In genomic region chr3:144012820-144013219, GRCm38 (mm10) we compare ENCODE assay signal across 25 mouse cellular contexts.
A peak's percentile ranks its signal among the peaks of the same experiment; 100 is the strongest.
DNase-seq lines count a peak whose midpoint lies in the region; ATAC-seq lines count a peak whose summit lies in the region.
"Had no signal": no experiment of that assay in that cellular context is flagged by ENCODE, and none has a peak within 500 bp of the region (broad histone marks: within the 10 kb centered on the region; RNA-seq: fewer than 3 reads in every experiment).

No protein-coding gene starts in this region.

- no peaks in the 10 kb centered on the region for H3K9me3 ChIP-seq in heart, embryonic 10.5 days
- no peaks in the 10 kb centered on the region for H3K9me3 ChIP-seq in heart, embryonic 11.5 days (replicated peaks; ENCODE audit: control insufficient read depth, low read length)
- H3K9me3 ChIP-seq in neural tube, embryonic 14.5 days (ENCODE audit: control insufficient read depth, low read length) = no peaks in the 10 kb centered on the region
- H3K9me3 ChIP-seq in neural tube, embryonic 15.5 days (replicated peaks) = no peaks in the 10 kb centered on the region
- no peaks in the 10 kb centered on the region for H3K9me3 ChIP-seq in embryonic facial prominence, embryonic 10.5 days
- H3K9me3 ChIP-seq in embryonic facial prominence, embryonic 15.5 days (replicated peaks) = no peaks in the 10 kb centered on the region
- H3K9me3 ChIP-seq: heart, embryonic 15.5 days; hindbrain, embryonic 13.5 days; limb, embryonic 12.5 days; liver, embryonic 15.5 days had no signal

- WGBS in heart, embryonic 10.5 days = 51% methylated on average over 6 of the region's 6 CpGs
- WGBS in heart, embryonic 11.5 days (ENCODE audit: insufficient replicate concordance) = 49% methylated on average over 6 of the region's 6 CpGs
- 61% methylated on average over 6 of the region's 6 CpGs for WGBS in neural tube, embryonic 14.5 days
- WGBS in neural tube, embryonic 15.5 days = 61% methylated on average over 6 of the region's 6 CpGs
- 62% methylated on average over 6 of the region's 6 CpGs for WGBS in embryonic facial prominence, embryonic 10.5 days
- WGBS in embryonic facial prominence, embryonic 15.5 days = 41% methylated on average over 6 of the region's 6 CpGs

- H3K27me3 ChIP-seq in heart, embryonic 10.5 days (ENCODE audit: insufficient read depth, poor library complexity, severe bottlenecking) = no peaks in the 10 kb centered on the region
- H3K27me3 ChIP-seq in heart, embryonic 11.5 days (ENCODE audit: control insufficient read depth, insufficient read depth, low read length) = no peaks in the 10 kb centered on the region
- H3K27me3 ChIP-seq in neural tube, embryonic 14.5 days (ENCODE audit: control insufficient read depth, insufficient read depth, low read length) = no peaks in the 10 kb centered on the region
- 0 out of 2 replicates have a peak, but pooled peaks cover 3% of the 10 kb centered on the region for H3K27me3 ChIP-seq in neural tube, embryonic 15.5 days (replicated peaks)
- H3K27me3 ChIP-seq in embryonic facial prominence, embryonic 10.5 days (replicated peaks; ENCODE audit: low read depth, poor library complexity, severe bottlenecking) = no peaks in the 10 kb centered on the region
- H3K27me3 ChIP-seq in embryonic facial prominence, embryonic 15.5 days = no peaks in the 10 kb centered on the region
- H3K27me3 ChIP-seq: heart, embryonic 15.5 days; hindbrain, embryonic 13.5 days; limb, embryonic 12.5 days; liver, embryonic 15.5 days; Patski had no signal

- 0 out of 2 replicates have a peak overlapping the region, but pooled peaks have one; percentile 6 for H3K27ac ChIP-seq in heart, embryonic 10.5 days
- no peak overlapping the region for H3K27ac ChIP-seq in heart, embryonic 11.5 days (ENCODE audit: low read depth, low read length)
- H3K27ac ChIP-seq in neural tube, embryonic 14.5 days (ENCODE audit: low read depth, low read length) = no peak overlapping the region
- H3K27ac ChIP-seq in neural tube, embryonic 15.5 days (replicated peaks) = no peak overlapping the region
- H3K27ac ChIP-seq in embryonic facial prominence, embryonic 10.5 days (replicated peaks) = peak overlapping the region; percentile 41
- H3K27ac ChIP-seq in embryonic facial prominence, embryonic 15.5 days (replicated peaks) = no peak overlapping the region
- H3K27ac ChIP-seq: heart, embryonic 15.5 days; hindbrain, embryonic 13.5 days; limb, embryonic 12.5 days; liver, embryonic 15.5 days had no signal

- no peak overlapping the region for H3K4me2 ChIP-seq in heart, embryonic 11.5 days
- H3K4me2 ChIP-seq in neural tube, embryonic 14.5 days (ENCODE audit: low read depth, low read length) = no peak overlapping the region
- no peak overlapping the region for H3K4me2 ChIP-seq in neural tube, embryonic 15.5 days
- no peak overlapping the region for H3K4me2 ChIP-seq in embryonic facial prominence, embryonic 15.5 days (replicated peaks)
- H3K4me2 ChIP-seq: heart, embryonic 15.5 days; hindbrain, embryonic 13.5 days; limb, embryonic 12.5 days; liver, embryonic 15.5 days; lung, embryonic 14.5 days had no signal

- H3K4me1 ChIP-seq in heart, embryonic 10.5 days = peaks cover 12% of the 10 kb centered on the region
- peaks cover 5% of the 10 kb centered on the region; the same call in 1 of the 2 replicates for H3K4me1 ChIP-seq in heart, embryonic 11.5 days (ENCODE audit: control insufficient read depth, insufficient read depth, low read length)
- no peaks in the 10 kb centered on the region for H3K4me1 ChIP-seq in neural tube, embryonic 14.5 days (ENCODE audit: control insufficient read depth, insufficient read depth, low read length)
- H3K4me1 ChIP-seq in neural tube, embryonic 15.5 days = peaks cover 5% of the 10 kb centered on the region; the same call in 1 of the 2 replicates
- peaks cover 51% of the 10 kb centered on the region for H3K4me1 ChIP-seq in embryonic facial prominence, embryonic 10.5 days
- H3K4me1 ChIP-seq in embryonic facial prominence, embryonic 15.5 days = peaks cover 8% of the 10 kb centered on the region
- H3K4me1 ChIP-seq: liver, embryonic 15.5 days had no signal

- no peak overlapping the region for H3K4me3 ChIP-seq in heart, embryonic 10.5 days
- H3K4me3 ChIP-seq in heart, embryonic 11.5 days (ENCODE audit: low read depth, low read length) = no peak overlapping the region
- H3K4me3 ChIP-seq in neural tube, embryonic 14.5 days (ENCODE audit: low read depth, low read length) = no peak overlapping the region
- no peak overlapping the region for H3K4me3 ChIP-seq in neural tube, embryonic 15.5 days (replicated peaks)
- no peak overlapping the region for H3K4me3 ChIP-seq in embryonic facial prominence, embryonic 10.5 days
- no peak overlapping the region for H3K4me3 ChIP-seq in embryonic facial prominence, embryonic 15.5 days (replicated peaks)
- H3K4me3 ChIP-seq: heart, embryonic 15.5 days; hindbrain, embryonic 13.5 days; limb, embryonic 12.5 days; liver, embryonic 15.5 days had no signal

- H3K9ac ChIP-seq in heart, embryonic 11.5 days (ENCODE audit: low read depth, low read length) = no peak overlapping the region
- no peak overlapping the region for H3K9ac ChIP-seq in neural tube, embryonic 14.5 days (replicated peaks; ENCODE audit: low read depth, low read length)
- no peak overlapping the region for H3K9ac ChIP-seq in neural tube, embryonic 15.5 days (replicated peaks)
- H3K9ac ChIP-seq in embryonic facial prominence, embryonic 15.5 days = no peak overlapping the region
- H3K9ac ChIP-seq: heart, embryonic 15.5 days; hindbrain, embryonic 13.5 days; limb, embryonic 12.5 days; liver, embryonic 15.5 days; lung, embryonic 14.5 days had no signal

- no peak for DNase-seq in heart, embryonic 10.5 days (ENCODE audit: low spot score)
- no peak for DNase-seq in embryonic facial prominence, embryonic 10.5 days (ENCODE audit: low spot score)
- DNase-seq in adrenal gland, postnatal 4 days (ENCODE audit: low spot score in 2 of 2) = no peak
- DNase-seq: adrenal gland, postnatal 10 days; cerebellum, adult 11-12 months; cerebellum, adult 9-11 months; embryo, embryonic 11 days; gastrocnemius, postnatal 10 days; kidney, adult 11 months; kidney, postnatal 14 days; layer of hippocampus, adult 9-11 months; lung, embryonic 14.5 days; lung, postnatal 14 days; right cerebral cortex, postnatal 14 days; thymus, adult 2 months had no signal

- no peak for ATAC-seq in heart, embryonic 11.5 days (replicated peaks; ENCODE audit: insufficient number of reproducible peaks, low FRiP score, low TSS enrichment)
- ATAC-seq in neural tube, embryonic 14.5 days (ENCODE audit: low read depth) = peak; percentile 31; the same call in 1 of the 2 replicates
- no peak for ATAC-seq in neural tube, embryonic 15.5 days (ENCODE audit: low FRiP score)
- peak; percentile 36; the same call in 1 of the 2 replicates for ATAC-seq in embryonic facial prominence, embryonic 15.5 days (ENCODE audit: insufficient number of reproducible peaks, low FRiP score, low TSS enrichment, low read depth)
- ATAC-seq: forebrain, embryonic 16.5 days; Patski had no signal

- no peaks in the 10 kb centered on the region for H3K36me3 ChIP-seq in heart, embryonic 10.5 days
- H3K36me3 ChIP-seq in heart, embryonic 11.5 days (ENCODE audit: control insufficient read depth, insufficient read depth, low read length) = no peaks in the 10 kb centered on the region
- no peaks in the 10 kb centered on the region for H3K36me3 ChIP-seq in neural tube, embryonic 14.5 days (ENCODE audit: control insufficient read depth, insufficient read depth, low read length)
- H3K36me3 ChIP-seq in neural tube, embryonic 15.5 days = no peaks in the 10 kb centered on the region
- H3K36me3 ChIP-seq in embryonic facial prominence, embryonic 10.5 days (replicated peaks) = no peaks in the 10 kb centered on the region
- no peaks in the 10 kb centered on the region for H3K36me3 ChIP-seq in embryonic facial prominence, embryonic 15.5 days
- H3K36me3 ChIP-seq: heart, embryonic 15.5 days; hindbrain, embryonic 13.5 days; limb, embryonic 12.5 days; liver, embryonic 15.5 days had no signal

Comparison
In these comparisons a context has a peak if more than half of its experiments do, and no peak if none do; other contexts are left out.
1. H3K27ac ChIP-seq: peak in heart, embryonic 10.5 days (single experiment) and embryonic facial prominence, embryonic 10.5 days (single experiment); none in heart, embryonic 11.5 days (single experiment), neural tube, embryonic 14.5 days (single experiment), neural tube, embryonic 15.5 days (single experiment) and embryonic facial prominence, embryonic 15.5 days (single experiment).
2. ATAC-seq: peak in neural tube, embryonic 14.5 days (single experiment) and embryonic facial prominence, embryonic 15.5 days (single experiment); none in heart, embryonic 11.5 days (single experiment) and neural tube, embryonic 15.5 days (single experiment).